Mouse (Mus musculus): ENCODE data around the gene Plekhg2.
"Not testable (repeated sequence)": the region's sequence is repeated elsewhere in the genome, so short reads cannot be mapped to it uniquely, and the experiment has no call there.

The Plekhg2 gene

DNA sequence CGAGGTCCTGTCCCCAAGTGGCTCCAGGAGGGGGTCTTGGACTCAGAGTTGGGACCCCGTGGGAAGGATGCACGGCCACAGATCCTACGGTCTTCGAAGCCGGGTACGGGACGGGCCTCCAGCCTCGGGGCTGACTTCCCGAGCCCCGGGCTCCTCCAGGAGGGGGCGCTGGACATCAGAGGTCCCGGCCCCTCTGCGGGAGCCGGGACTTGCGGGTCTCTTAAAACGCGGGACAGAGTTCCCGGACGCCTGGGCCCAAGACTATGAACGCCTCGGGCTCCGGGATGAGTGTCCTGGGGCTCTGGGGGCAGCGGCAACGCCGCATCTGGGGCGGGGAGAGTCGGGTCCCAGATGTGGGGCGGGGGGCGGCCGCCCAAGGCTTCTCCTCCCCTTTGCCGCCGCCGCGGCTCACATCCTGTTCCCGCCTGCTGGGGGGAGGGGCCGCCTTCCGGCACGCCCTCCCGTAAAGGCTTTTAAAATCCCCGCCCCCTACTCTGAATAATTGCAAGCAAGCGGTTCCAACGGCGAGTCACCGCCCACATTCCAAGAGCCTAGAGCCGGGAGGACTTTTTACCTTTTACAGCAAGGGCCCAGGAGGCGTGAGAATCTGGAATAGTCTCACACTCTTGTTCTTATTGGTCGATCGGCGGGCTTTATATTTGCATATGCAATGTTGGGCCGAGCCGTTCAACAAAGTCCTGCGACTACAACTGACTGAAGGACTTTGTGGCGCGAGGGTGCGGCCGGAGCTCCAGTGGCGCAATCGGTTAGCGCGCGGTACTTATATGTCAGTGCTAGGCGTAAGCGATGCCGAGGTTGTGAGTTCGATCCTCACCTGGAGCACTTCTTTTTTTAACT, at the start of gene Plekhg2:
Gene Plekhg2 (minus strand): TSS at position 349 of the 858 bp plus-strand sequence.
- DNase-seq (ENCODE audit: low read depth, low spot score), result peak; percentile 99

DNA sequence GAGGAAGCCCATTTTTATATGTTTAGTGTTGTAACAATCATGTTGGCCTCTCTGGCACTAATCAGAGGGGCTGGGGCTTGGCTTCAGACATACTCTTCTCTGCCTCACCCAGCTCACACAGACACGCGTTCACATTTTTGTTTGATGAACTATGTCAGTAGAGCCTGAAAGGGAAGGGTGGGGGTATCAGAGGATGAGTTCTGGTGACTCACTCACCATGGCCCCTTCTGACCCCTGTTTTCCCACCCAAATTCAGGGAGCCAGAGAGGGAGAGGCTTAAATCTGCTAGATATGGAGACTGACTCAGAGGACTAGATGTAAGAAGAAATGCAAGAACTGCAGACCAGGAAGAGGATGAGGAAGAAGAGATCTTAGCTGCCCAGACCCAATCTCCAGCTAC, 47.0 kb upstream of the Plekhg2 start:
- DNase-seq (ENCODE audit: low read depth, low spot score), result no peak

DNA sequence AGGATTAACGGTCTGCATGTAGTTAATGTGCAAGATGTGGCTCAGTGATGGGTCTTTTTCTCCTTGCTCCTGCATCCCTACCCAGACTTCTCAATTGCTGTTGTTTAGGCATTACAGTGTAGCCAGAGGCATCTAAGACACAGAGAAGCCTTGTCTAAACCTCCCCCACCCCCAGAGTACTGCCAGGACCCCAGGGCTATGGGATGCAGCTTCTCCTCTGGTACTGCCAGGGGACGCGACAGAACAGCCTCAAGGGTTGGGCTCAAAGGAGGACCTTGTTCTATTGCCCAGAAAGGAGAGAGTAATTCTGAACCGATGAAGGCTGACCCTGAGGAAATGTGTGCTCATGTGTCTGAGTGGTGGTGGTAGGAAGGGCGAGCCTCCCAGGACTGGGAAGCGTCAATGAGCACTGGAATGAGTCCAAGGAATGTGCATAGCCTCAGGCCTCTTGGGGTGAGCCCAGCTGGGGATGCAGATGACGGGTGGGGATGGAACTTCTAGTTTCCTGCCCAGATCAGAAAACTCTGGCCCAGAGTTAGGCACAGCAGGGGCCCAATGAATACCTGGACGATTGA, 45.8 kb upstream of the Plekhg2 start:
- DNase-seq (ENCODE audit: low read depth, low spot score), result no peak

GRCm38 (mm10) chr7:28417368-28417767, 45.0 kb upstream of the Plekhg2 start:
- DNase-seq (ENCODE audit: low read depth, low spot score), result no peak

DNA sequence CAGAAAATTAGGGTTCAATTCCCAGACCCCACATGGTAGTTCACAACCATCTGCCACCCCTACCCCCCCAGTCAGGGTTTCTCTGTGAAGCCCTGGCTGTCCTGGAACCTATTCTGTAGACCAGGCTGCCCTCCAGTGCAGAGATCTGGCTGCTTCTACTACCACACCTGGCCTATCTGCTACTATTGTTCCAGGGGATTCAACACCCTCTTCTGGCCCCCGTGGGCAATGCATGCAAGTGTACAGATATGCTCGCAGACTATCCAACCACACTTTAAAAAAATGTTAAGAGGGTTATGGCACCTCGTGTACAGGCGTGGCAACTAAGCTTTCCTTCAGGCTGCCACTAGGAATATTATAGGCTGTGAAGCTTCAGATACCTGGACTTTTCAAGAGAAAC, 40.4 kb upstream of the Plekhg2 start:
- DNase-seq (ENCODE audit: low read depth, low spot score), result peak; percentile 29

GRCm38 (mm10) chr7:28410841-28411475, 38.6 kb upstream of the Plekhg2 start:
- DNase-seq (ENCODE audit: low read depth, low spot score), result no peak

DNA sequence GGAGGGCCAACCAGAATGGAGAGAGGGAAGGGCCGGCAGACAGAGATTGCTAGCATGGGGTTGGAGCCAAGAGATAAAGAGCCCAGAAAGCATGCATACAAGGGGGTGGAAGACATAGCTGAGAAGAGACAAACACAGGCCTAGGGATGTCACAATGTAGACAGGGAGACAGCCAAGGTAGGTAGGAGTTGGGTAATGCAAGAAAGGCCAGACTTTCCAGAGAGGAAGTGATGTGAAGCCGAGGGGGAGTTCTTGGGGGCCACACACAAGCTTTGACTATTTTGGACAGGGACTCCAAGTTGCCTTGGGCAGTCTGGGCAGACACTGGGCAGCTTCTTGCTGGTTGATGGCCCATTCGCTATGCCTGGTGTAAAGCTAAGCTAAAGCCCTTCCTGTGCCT, 29.5 kb upstream of the Plekhg2 start:
- DNase-seq (ENCODE audit: low read depth, low spot score), result no peak

GRCm38 (mm10) chr7:28401030-28401429, 28.6 kb upstream of the Plekhg2 start:
- no peak for DNase-seq (ENCODE audit: low read depth, low spot score)

- no peak for DNase-seq (ENCODE audit: low read depth, low spot score)
Measured at GRCm38 (mm10) chr7:28398696-28399340, 26.4 kb upstream of the Plekhg2 start.

GRCm38 (mm10) chr7:28398000-28398399, 25.6 kb upstream of the Plekhg2 start:
- DNase-seq (ENCODE audit: low read depth, low spot score), result peak; percentile 37

GRCm38 (mm10) chr7:28395425-28395824, 23.0 kb upstream of the Plekhg2 start:
- no peak for DNase-seq (ENCODE audit: low read depth, low spot score)

DNA sequence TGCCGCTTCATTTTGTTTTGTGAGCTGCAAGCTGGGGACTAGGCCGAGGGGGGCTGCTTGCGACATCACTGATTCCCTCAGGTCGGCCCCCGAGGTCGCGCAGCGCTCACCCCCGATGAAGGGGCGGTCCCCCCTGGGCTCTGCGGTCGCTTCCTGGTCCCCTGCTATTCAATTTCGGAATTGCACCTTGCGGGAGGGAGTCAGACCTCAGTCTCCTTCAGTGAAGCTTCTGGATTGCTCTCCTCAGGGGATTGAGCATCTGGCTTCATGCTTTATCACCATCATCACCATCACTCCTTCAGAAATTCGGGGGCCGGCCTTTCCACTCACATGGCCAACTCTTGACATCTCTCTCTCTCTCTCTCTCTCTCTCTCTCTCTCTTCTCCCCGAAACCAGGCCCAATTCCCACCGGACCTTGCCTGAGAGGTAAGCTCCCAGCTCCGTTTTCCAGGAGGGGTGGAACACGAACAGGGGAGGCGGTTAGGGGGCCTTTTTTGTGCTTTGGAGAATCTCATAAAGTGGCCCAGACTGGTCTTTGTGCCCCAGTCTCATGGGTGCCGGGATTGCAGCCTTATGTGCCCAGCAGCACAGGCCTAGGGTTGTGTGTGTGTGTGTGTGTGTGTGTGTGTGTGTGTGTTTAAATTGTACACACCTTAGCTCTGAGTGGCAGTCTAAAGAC, 21.0 kb upstream of the Plekhg2 start:
- peak; percentile 41 for DNase-seq (ENCODE audit: low read depth, low spot score)

DNA sequence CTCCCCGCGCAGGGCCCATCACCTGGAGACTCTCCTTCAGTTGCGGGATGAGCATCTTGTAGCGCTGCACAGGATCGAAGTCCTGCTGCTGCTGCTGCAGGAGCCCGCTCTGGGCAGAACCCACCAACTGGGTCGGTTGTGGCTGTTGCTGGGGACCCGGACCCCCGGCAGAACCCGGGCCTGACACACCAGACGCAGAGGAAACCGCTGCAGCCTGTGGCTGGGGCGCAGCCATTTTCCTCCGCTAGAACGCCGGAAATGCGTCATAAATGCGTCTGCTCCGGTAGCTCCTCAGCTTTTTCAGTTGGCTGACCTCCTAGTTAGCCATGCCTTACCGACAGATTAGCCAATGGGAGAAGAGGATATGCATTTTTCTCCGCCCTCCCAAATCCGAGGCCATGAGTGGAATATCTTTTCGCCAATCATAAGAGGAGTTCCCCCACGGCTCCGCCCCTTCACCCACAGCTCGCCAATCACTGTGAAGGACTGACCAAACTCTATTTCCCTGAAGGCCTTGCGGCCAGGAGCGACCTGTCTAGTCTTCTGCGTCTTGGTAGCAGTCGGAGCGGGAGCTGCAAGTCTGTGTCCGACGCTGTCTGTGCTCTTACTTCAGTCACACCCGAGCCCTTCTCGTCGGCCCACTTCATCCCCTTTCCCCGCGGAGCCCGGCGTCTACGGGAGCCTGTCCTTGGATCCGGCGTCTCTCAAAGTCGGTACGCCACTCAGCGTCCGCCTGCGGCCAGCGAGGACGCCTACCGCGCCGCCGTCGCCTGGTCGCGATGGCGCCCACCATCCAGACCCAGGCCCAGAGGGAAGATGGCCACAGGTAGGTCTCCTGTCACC, 20.3 kb upstream of the Plekhg2 start, which contains the start of the genes Med29 and Paf1:
Gene Med29 (minus strand): TSS at position 280 of the 843 bp plus-strand sequence.
Gene Paf1 (plus strand): TSS at position 523 of the 843 bp plus-strand sequence.
- peak; percentile 98 for DNase-seq (ENCODE audit: low read depth, low spot score)

GRCm38 (mm10) chr7:28390331-28390730, 17.9 kb upstream of the Plekhg2 start:
- no peak for DNase-seq (ENCODE audit: low read depth, low spot score)

GRCm38 (mm10) chr7:28387384-28387783, 15.0 kb upstream of the Plekhg2 start:
- DNase-seq (ENCODE audit: low read depth, low spot score), result peak; percentile 26

DNA sequence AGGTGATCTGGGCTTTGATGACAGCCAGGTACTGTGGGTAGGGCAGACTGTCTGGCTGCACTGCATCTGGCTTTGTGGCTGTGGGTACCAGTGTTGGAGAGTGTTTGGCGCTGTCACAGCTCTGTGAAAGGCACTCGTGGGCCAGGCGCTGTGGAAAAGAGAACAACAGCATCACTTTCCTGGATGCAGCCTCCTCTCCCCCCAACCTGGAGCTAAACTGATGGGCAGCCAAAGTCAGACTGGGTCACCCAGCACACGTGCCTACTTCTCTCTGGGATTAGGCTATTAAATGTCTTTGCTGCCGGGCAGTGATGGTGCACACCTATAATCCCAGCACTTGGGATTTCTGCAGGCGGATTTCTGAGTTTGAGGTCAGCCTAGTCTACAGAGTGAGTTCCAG, 14.5 kb upstream of the Plekhg2 start:
- DNase-seq (ENCODE audit: low read depth, low spot score), result not testable (repeated sequence)

GRCm38 (mm10) chr7:28386462-28386861, 14.1 kb upstream of the Plekhg2 start:
- DNase-seq (ENCODE audit: low read depth, low spot score), result peak; percentile 92

- DNase-seq (ENCODE audit: low read depth, low spot score), result no peak
Measured at GRCm38 (mm10) chr7:28386007-28386406, 13.6 kb upstream of the Plekhg2 start.

DNA sequence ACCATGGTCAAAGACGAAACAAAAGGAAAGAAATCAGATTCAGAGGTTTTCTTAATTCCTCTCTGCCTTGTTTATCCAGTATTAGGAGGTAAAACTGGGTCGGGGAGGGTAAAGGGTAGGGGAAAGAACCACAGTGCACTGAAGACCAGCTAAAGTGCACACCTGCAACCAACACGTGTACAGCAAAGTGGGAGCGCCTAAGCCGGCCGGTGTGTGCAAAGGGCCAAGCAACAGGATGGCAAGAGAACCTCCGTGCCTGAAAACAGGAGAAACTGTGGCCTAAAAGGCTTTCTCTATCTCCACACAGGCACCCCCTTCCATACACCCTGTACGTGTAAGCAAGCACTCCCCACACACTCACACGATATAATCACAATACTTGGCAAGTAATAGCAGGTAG, 12.8 kb upstream of the Plekhg2 start:
- DNase-seq (ENCODE audit: low read depth, low spot score), result no peak

DNA sequence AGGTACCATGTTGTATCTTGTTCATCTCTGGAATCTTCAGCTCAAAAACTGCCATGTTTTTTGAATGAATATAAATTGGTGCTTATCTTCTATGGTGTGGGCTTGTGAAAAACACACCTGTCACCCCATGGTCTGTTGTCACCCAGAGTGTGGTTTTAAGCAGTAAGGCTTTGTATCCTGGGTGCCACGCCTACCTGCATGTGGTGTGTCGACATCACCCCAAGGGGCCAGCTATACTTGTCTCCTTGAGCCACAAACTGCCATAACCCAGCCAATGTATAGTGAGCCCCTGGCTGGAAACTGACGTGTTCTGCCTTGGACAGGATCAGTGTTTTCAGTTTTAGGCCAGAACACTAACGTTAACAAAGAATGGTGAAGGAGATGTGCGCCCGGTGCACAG, 11.8 kb upstream of the Plekhg2 start:
- no peak for DNase-seq (ENCODE audit: low read depth, low spot score)
